Comparison of ENCODE assay signal across 21 mouse cellular contexts in the genomic region with DNA sequence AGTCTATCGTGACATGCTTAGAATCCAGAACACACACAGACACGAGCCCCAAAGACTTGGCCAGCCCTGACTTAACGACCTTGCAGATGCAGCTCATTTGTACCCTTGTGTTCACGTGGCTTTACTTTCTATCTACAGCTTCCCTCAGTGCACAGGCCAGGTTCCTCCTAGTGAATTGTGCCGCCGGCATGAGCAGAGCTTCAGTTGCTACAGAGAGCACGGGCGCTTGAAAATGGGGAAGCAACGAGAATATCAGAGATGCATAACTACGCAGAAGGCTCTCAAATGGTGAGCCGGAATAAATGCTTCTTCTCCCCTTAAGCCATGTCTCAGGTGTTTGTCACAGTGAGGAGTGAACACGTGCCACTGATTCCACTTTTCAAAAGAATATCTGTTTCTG.
DNase-seq lines count a peak whose midpoint lies in the region; ATAC-seq lines count a peak whose summit lies in the region.
"Had no signal": no experiment of that assay in that cellular context is flagged by ENCODE, and none has a peak within 500 bp of the region (broad histone marks: within the 10 kb centered on the region; RNA-seq: fewer than 3 reads in every experiment).

No protein-coding gene starts in this region.

- no peaks in the 10 kb centered on the region for H3K36me3 ChIP-seq in kidney, embryonic 15.5 days
- no peaks in the 10 kb centered on the region for H3K36me3 ChIP-seq in liver, embryonic 11.5 days (ENCODE audit: control insufficient read depth, insufficient read depth, low read length)
- H3K36me3 ChIP-seq: embryonic facial prominence, embryonic 13.5 days; embryonic facial prominence, embryonic 15.5 days; forebrain, embryonic 10.5 days; forebrain, embryonic 12.5 days had no signal

- no peaks in the 10 kb centered on the region for H3K4me1 ChIP-seq in kidney, embryonic 15.5 days
- H3K4me1 ChIP-seq in liver, embryonic 11.5 days (replicated peaks; ENCODE audit: control insufficient read depth, insufficient read depth, low read length) = no peaks in the 10 kb centered on the region
- H3K4me1 ChIP-seq: embryonic facial prominence, embryonic 13.5 days; embryonic facial prominence, embryonic 15.5 days; forebrain, embryonic 10.5 days; forebrain, embryonic 12.5 days had no signal

- no peaks in the 10 kb centered on the region for H3K9me3 ChIP-seq in kidney, embryonic 15.5 days (replicated peaks)
- H3K9me3 ChIP-seq in liver, embryonic 11.5 days (ENCODE audit: control insufficient read depth, low read length) = no peaks in the 10 kb centered on the region
- H3K9me3 ChIP-seq: embryonic facial prominence, embryonic 13.5 days; embryonic facial prominence, embryonic 15.5 days; forebrain, embryonic 10.5 days; forebrain, embryonic 12.5 days had no signal

- DNase-seq in cerebellum, adult 9-10 months = no peak
- no peak for DNase-seq in liver, embryonic 11.5 days (ENCODE audit: low spot score)
- DNase-seq: adrenal gland, adult 2 months; adrenal gland, postnatal 10 days; adrenal gland, postnatal 25 days; cerebellum, adult 11 months; cerebellum, adult 18-20 months; cerebellum, adult 8-10 months; cerebellum, postnatal 10 days; cerebellum, postnatal 25 days; embryo, embryonic 11 days had no signal

- no peak overlapping the region for H3K27ac ChIP-seq in kidney, embryonic 15.5 days
- H3K27ac ChIP-seq in liver, embryonic 11.5 days (ENCODE audit: low read depth, low read length) = no peak overlapping the region
- H3K27ac ChIP-seq: embryonic facial prominence, embryonic 13.5 days; embryonic facial prominence, embryonic 15.5 days; forebrain, embryonic 10.5 days; forebrain, embryonic 12.5 days had no signal

- no peak overlapping the region for H3K4me3 ChIP-seq in kidney, embryonic 15.5 days (replicated peaks)
- H3K4me3 ChIP-seq in liver, embryonic 11.5 days (ENCODE audit: low read depth, low read length) = no peak overlapping the region
- H3K4me3 ChIP-seq: embryonic facial prominence, embryonic 13.5 days; embryonic facial prominence, embryonic 15.5 days; erythroblast, embryonic 14.5 days; forebrain, embryonic 10.5 days; forebrain, embryonic 12.5 days had no signal

- ATAC-seq in granulocyte monocyte progenitor cell, adult 5-6 weeks (replicated peaks; ENCODE audit: poor library complexity, severe bottlenecking) = peak; percentile 59
- ATAC-seq in megakaryocyte, adult 5-6 weeks (ENCODE audit: poor library complexity, severe bottlenecking) = 0 out of 2 replicates have a peak, but pooled peaks have one; percentile 12
- ATAC-seq in kidney, embryonic 15.5 days (replicated peaks; ENCODE audit: low FRiP score) = no peak
- ATAC-seq in liver, embryonic 11.5 days (replicated peaks; ENCODE audit: low FRiP score) = no peak
- ATAC-seq: forebrain, embryonic 14.5 days; forebrain, embryonic 16.5 days had no signal

- H3K27me3 ChIP-seq in kidney, embryonic 15.5 days = no peaks in the 10 kb centered on the region
- no peaks in the 10 kb centered on the region for H3K27me3 ChIP-seq in liver, embryonic 11.5 days (replicated peaks; ENCODE audit: control insufficient read depth, insufficient read depth, low read length)
- H3K27me3 ChIP-seq: embryonic facial prominence, embryonic 13.5 days; embryonic facial prominence, embryonic 15.5 days; forebrain, embryonic 12.5 days had no signal

- 89% methylated on average over 12 of the region's 12 CpGs for WGBS in kidney, embryonic 15.5 days
- WGBS in liver, embryonic 11.5 days = 82% methylated on average over 12 of the region's 12 CpGs

- no peak overlapping the region for H3K4me2 ChIP-seq in kidney, embryonic 15.5 days
- H3K4me2 ChIP-seq in liver, embryonic 11.5 days = no peak overlapping the region
- H3K4me2 ChIP-seq: embryonic facial prominence, embryonic 13.5 days; embryonic facial prominence, embryonic 15.5 days; forebrain, embryonic 12.5 days had no signal

- no peak overlapping the region for H3K9ac ChIP-seq in kidney, embryonic 15.5 days
- H3K9ac ChIP-seq in liver, embryonic 11.5 days (ENCODE audit: low read depth, low read length) = no peak overlapping the region
- H3K9ac ChIP-seq: embryonic facial prominence, embryonic 13.5 days; embryonic facial prominence, embryonic 15.5 days; forebrain, embryonic 12.5 days had no signal

Comparison
In these comparisons a context has a peak if more than half of its experiments do, and no peak if none do; other contexts are left out.
1. ATAC-seq: peak in granulocyte monocyte progenitor cell, adult 5-6 weeks (single experiment) and megakaryocyte, adult 5-6 weeks (single experiment); none in kidney, embryonic 15.5 days (single experiment) and liver, embryonic 11.5 days (single experiment).